Mouse (Mus musculus): ENCODE results near the gene Poc1a. TPM values are rescaled to one million over a fixed set of nuclear protein-coding genes. Genes with fewer than 3 reads are reported as not detected.
A peak's percentile ranks its signal among the peaks of the same experiment; 100 is the strongest.

Poc1a gene
- polyA plus RNA-seq, 1 experiment: 7.9 TPM

GRCm38 (mm10) chr9:106290636-106291122 is 9.8 kb downstream of the Poc1a start:
- 75% methylated on average over 17 of the region's 17 CpGs for WGBS
- Histone ChIP-seq H3K4me3 (replicated peaks; ENCODE audit: extremely low read depth, low read depth, low read length) (no peak overlapping the region), H3K4me1 (ENCODE audit: control insufficient read depth, insufficient read depth, low read length) (0 out of 2 replicates have a peak, but pooled peaks cover 4% of the 10 kb centered on the region)
- peak; percentile 53 for DNase-seq
- TF ChIP-seq POLR2A (IDR thresholded peaks at IDR 0.05; ENCODE audit: borderline replicate concordance, extremely low read depth, low read depth, low read length) (peak; percentile 24; the same call in 1 of the 2 replicates), CTCF (IDR thresholded peaks at IDR 0.05; ENCODE audit: insufficient read depth, low read length) (no peak)

- 90% methylated on average over 14 of the region's 14 CpGs for WGBS
- TF ChIP-seq CTCF (IDR thresholded peaks at IDR 0.05; ENCODE audit: insufficient read depth, low read length) (no peak), POLR2A (IDR thresholded peaks at IDR 0.05; ENCODE audit: borderline replicate concordance, extremely low read depth, low read depth, low read length) (no peak)
- no peak for DNase-seq
- Histone ChIP-seq H3K4me1 (ENCODE audit: control insufficient read depth, insufficient read depth, low read length) (0 out of 2 replicates have a peak, but pooled peaks cover 4% of the 10 kb centered on the region), H3K4me3 (replicated peaks; ENCODE audit: extremely low read depth, low read depth, low read length) (no peak overlapping the region)
Measured at GRCm38 (mm10) chr9:106293569-106294156, 12.8 kb downstream of the Poc1a start.

DNA sequence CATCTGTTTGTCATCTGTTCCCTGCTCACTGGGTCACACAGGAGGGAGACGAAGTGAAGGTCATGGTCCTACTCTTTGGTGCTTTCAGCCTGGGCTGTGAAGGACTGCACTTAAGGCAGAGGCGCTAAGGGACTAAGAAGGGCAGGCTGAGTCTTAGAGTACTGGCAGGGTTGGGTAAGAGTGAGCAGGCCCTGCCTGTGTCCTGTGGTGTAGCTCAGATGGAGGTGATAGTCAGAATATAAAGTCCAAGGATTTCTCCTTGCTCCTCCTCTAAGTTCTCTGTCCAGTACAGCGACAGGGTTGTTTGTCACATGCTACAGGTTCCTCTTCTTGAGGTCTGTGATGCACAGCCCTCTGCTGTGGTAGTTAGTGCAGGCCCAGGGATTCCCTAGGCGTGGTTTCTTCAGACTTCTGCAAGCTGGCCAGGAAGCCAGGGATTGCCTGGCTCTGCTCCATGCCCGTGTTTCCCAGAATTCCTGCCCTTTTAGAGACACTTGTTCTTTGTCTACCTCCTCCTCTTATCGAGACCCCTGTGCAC is 15.8 kb downstream of the Poc1a start:
- H3K4me1 ChIP-seq (ENCODE audit: control insufficient read depth, insufficient read depth, low read length): peaks cover 3% of the 10 kb centered on the region; the same call in 1 of the 2 replicates
- WGBS: 69% methylated on average over 6 of the region's 6 CpGs
- TF ChIP-seq POLR2A (IDR thresholded peaks at IDR 0.05; ENCODE audit: borderline replicate concordance, extremely low read depth, low read depth, low read length) (no peak), CTCF (IDR thresholded peaks at IDR 0.05; ENCODE audit: insufficient read depth, low read length) (no peak)
- H3K4me3 ChIP-seq (replicated peaks; ENCODE audit: extremely low read depth, low read depth, low read length): no peak overlapping the region
- DNase-seq: no peak

- Histone ChIP-seq H3K4me3 (replicated peaks; ENCODE audit: extremely low read depth, low read depth, low read length) (no peak overlapping the region), H3K4me1 (ENCODE audit: control insufficient read depth, insufficient read depth, low read length) (peaks cover 3% of the 10 kb centered on the region; the same call in 1 of the 2 replicates)
- no peak for DNase-seq
- WGBS: 88% methylated on average over 20 of the region's 20 CpGs
- no peak for TF ChIP-seq POLR2A (IDR thresholded peaks at IDR 0.05; ENCODE audit: borderline replicate concordance, extremely low read depth, low read depth, low read length)
- TF ChIP-seq CTCF (IDR thresholded peaks at IDR 0.05; ENCODE audit: insufficient read depth, low read length): no peak
Measured at GRCm38 (mm10) chr9:106300176-106300803, 19.4 kb downstream of the Poc1a start.

- peaks cover 3% of the 10 kb centered on the region; the same call in 1 of the 2 replicates for H3K4me1 ChIP-seq (ENCODE audit: control insufficient read depth, insufficient read depth, low read length)
- no peak for TF ChIP-seq POLR2A (IDR thresholded peaks at IDR 0.05; ENCODE audit: borderline replicate concordance, extremely low read depth, low read depth, low read length)
- no peak for TF ChIP-seq CTCF (IDR thresholded peaks at IDR 0.05; ENCODE audit: insufficient read depth, low read length)
- no peak overlapping the region for H3K4me3 ChIP-seq (replicated peaks; ENCODE audit: extremely low read depth, low read depth, low read length)
- no peak for DNase-seq
- WGBS: 66% methylated on average over 6 of the region's 6 CpGs
Measured at GRCm38 (mm10) chr9:106300949-106301348, 20.1 kb downstream of the Poc1a start.

DNA sequence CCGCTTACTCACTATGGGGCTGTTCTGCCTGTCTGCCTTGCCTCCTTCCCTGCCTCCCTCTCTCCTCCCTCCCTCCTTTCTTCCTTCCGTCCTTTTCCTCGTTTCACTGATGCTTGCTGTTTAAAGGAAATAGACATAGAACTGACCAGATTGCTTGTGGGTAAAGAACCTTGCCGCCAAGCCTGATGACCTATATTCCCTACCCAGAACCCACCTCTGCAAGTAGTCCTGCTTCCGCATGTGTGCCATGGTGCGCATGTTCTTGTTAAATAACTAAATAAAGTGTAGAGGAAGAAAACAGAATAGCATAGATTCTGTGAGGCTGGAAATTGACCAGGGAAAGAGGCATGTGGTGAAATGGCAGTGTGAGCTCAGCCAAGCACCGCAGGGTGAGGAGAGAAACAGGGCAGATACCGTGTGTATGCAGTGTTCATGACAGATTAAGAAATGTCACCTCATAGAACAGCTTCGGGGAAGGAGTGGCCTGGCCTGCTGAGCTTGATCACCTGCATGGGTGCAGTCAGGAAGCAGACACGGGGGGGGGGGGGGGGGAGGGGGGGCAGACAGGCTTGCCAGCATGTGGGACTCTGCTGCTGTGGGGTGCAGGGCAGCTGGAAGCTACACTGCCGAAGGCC is 20.7 kb downstream of the Poc1a start:
- 53% methylated on average over 11 of the region's 11 CpGs for whole genome bisulfite sequencing
- no peak for TF ChIP-seq POLR2A (IDR thresholded peaks at IDR 0.05; ENCODE audit: borderline replicate concordance, extremely low read depth, low read depth, low read length)
- TF ChIP-seq CTCF (IDR thresholded peaks at IDR 0.05; ENCODE audit: insufficient read depth, low read length): no peak
- Histone ChIP-seq H3K4me1 (ENCODE audit: control insufficient read depth, insufficient read depth, low read length) (peaks cover 3% of the 10 kb centered on the region; the same call in 1 of the 2 replicates), H3K4me3 (replicated peaks; ENCODE audit: extremely low read depth, low read depth, low read length) (no peak overlapping the region)
- no peak for DNase-seq

GRCm38 (mm10) chr9:106302446-106303150 is 21.7 kb downstream of the Poc1a start:
- Histone ChIP-seq H3K4me3 (replicated peaks; ENCODE audit: extremely low read depth, low read depth, low read length) (no peak overlapping the region), H3K4me1 (ENCODE audit: control insufficient read depth, insufficient read depth, low read length) (peaks cover 3% of the 10 kb centered on the region; the same call in 1 of the 2 replicates)
- no peak for TF ChIP-seq POLR2A (IDR thresholded peaks at IDR 0.05; ENCODE audit: borderline replicate concordance, extremely low read depth, low read depth, low read length)
- TF ChIP-seq CTCF (IDR thresholded peaks at IDR 0.05; ENCODE audit: insufficient read depth, low read length): no peak
- no peak for DNase-seq
- 78% methylated on average over 16 of the region's 16 CpGs for WGBS

GRCm38 (mm10) chr9:106303460-106303960 is 22.6 kb downstream of the Poc1a start:
- no peak for DNase-seq
- TF ChIP-seq CTCF (IDR thresholded peaks at IDR 0.05; ENCODE audit: insufficient read depth, low read length) (no peak), POLR2A (IDR thresholded peaks at IDR 0.05; ENCODE audit: borderline replicate concordance, extremely low read depth, low read depth, low read length) (no peak)
- WGBS: 84% methylated on average over 6 of the region's 6 CpGs
- Histone ChIP-seq H3K4me1 (ENCODE audit: control insufficient read depth, insufficient read depth, low read length) (peaks cover 4% of the 10 kb centered on the region; the same call in 1 of the 2 replicates), H3K4me3 (replicated peaks; ENCODE audit: extremely low read depth, low read depth, low read length) (no peak overlapping the region)

All from lung, adult 2 months (tissue).